Mouse (Mus musculus) heart, embryonic 13.5 days (tissue): ENCODE results near the gene Arhgef12. TPM values are rescaled to one million over a fixed set of nuclear protein-coding genes. Genes with fewer than 3 reads are reported as not detected.
A peak's percentile ranks its signal among the peaks of the same experiment; 100 is the strongest.
"Not testable (repeated sequence)": the region's sequence is repeated elsewhere in the genome, so short reads cannot be mapped to it uniquely, and the experiment has no call there.

Source experiments
- ATAC-seq: fragments of 200-750 bp; cut with Nextera tagmentation; 2 replicates; pipeline ENCODE4 v1.8.0; 2017; ENCODE audit warnings: moderate TSS enrichment; ENCODE audit not compliant: insufficient number of reproducible peaks, low FRiP score, low TSS enrichment; ENCODE audit errors: extremely low read depth
- H3K27ac ChIP-seq: fragments of 300-500 bp; sonication (generic); replicated peaks from 2 replicates; pipeline ENCODE4 v1.5.1; 2015; ENCODE audit warnings: moderate library complexity, mild to moderate bottlenecking, inconsistent platforms
- H3K27me3 ChIP-seq: fragments of 300-500 bp; sonication (generic); replicated peaks from 2 replicates; pipeline ENCODE4 v1.6.1; 2015; ENCODE audit warnings: mild to moderate bottlenecking, inconsistent platforms
- H3K36me3 ChIP-seq: fragments of 300-500 bp; sonication (generic); 2 replicates; pipeline ENCODE4 v1.6.1; 2015; ENCODE audit warnings: mild to moderate bottlenecking, inconsistent platforms
- H3K4me1 ChIP-seq: fragments of 300-500 bp; sonication (generic); 2 replicates; pipeline ENCODE4 v1.6.1; 2015; ENCODE audit warnings: inconsistent platforms
- H3K4me2 ChIP-seq: fragments of 300-500 bp; sonication (generic); 2 replicates; pipeline ENCODE4 v1.6.1; 2015; ENCODE audit warnings: inconsistent platforms, mild to moderate bottlenecking, moderate library complexity
- H3K4me3 ChIP-seq: fragments of 300-500 bp; sonication (generic); 2 replicates; pipeline ENCODE4 v1.5.1; 2015; ENCODE audit warnings: moderate library complexity, mild to moderate bottlenecking, inconsistent platforms
- H3K9ac ChIP-seq: fragments of 300-500 bp; sonication (generic); 2 replicates; pipeline ENCODE4 v1.6.1; 2015; ENCODE audit warnings: inconsistent platforms, mild to moderate bottlenecking, moderate library complexity
- H3K9me3 ChIP-seq: fragments of 300-500 bp; sonication (generic); 2 replicates; pipeline ENCODE4 v1.6.1; 2016; ENCODE audit warnings: inconsistent platforms
- WGBS: fragments of 180-500 bp; shearing (Covaris S2); methylation state at CpG from one replicate; pipeline ENCODE4 v1.1.7; 2015; ENCODE audit warnings: mixed read lengths; 5-methylcytosine and 5-hydroxymethylcytosine counted together
- polyA plus RNA-seq: library from polyadenylated mRNA; unstranded; fragments of >200 nt; fragmentation: Nextera tagmentation; extraction: Ambion mirVana; gene quantifications from 2 replicates; pipeline ENCODE4 v1.2.1, GENCODE M21; 2015

Arhgef12 gene
- polyA plus RNA-seq, 1 experiment from 2014 or later = 9.7 TPM

DNA sequence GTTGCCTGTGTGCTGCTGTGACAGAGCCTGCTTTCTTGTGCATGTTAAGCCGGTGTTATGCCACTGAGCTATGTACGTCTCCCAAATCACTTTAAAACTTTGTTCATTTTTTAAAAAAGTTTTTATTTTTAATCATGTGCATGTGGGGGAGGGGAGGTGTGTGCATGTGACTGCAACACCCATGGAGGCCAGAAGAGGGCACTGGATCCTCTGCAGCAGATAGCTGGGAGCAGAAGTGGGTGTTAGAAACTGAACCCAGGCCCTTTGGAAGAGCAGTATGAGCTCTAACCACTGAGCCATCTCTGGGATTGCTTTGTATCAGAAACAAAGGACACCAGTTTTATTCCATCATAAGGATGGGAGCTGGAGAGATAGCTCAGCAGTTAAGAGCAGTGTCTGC, 23.6 kb upstream of the Arhgef12 start:
- no peak overlapping the region for H3K4me3 ChIP-seq
- no peaks in the 10 kb centered on the region for H3K9me3 ChIP-seq
- H3K27me3 ChIP-seq = 0 out of 2 replicates have a peak, but pooled peaks cover 6% of the 10 kb centered on the region
- H3K4me1 ChIP-seq = peaks cover 10% of the 10 kb centered on the region
- no peaks in the 10 kb centered on the region for H3K36me3 ChIP-seq
- ATAC-seq = no peak
- no peak overlapping the region for H3K4me2 ChIP-seq
- 88% methylated on average over 2 of the region's 2 CpGs for WGBS
- no peak overlapping the region for H3K9ac ChIP-seq
- no peak overlapping the region for H3K27ac ChIP-seq

DNA sequence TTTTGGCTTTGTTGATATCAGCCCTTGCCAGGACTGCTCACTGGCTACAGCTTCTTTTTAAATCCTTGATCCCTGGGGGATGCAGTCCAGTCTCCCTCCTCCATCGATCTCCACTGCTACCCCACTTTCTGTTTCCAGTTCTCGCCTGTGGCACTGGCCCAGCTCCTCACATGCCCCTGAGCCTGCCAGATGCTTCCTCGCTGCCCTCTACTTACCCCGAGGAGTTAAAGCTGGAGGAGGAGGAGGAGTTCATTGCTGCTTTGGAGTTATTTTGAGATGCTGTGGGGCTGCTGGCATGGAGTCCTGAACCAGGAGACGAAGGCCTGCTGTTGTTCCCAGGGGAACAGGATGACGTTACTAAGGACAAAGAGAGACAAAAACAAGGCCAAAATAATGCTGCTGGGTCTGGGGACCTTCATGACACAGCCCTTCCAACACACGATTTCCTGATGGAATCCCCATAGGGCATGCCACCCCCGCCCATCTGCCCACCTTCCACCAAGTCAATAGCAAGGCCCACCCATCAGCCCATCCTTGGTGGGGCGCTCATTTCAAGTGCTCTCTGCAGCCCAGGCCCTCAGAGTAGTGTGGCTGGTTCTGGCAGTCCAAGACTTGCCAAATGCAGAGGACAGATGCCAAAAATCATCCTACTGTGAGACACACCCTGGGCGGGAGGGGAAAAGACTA, 20.2 kb upstream of the Arhgef12 start:
- 47% methylated on average over 10 of the region's 10 CpGs for WGBS

GRCm38 (mm10) chr9:43122379-43122778, 15.3 kb upstream of the Arhgef12 start:
- Histone ChIP-seq H3K27me3 (0 out of 2 replicates have a peak, but pooled peaks cover 13% of the 10 kb centered on the region), H3K36me3 (no peaks in the 10 kb centered on the region), H3K9ac (no peak overlapping the region), H3K9me3 (no peaks in the 10 kb centered on the region), H3K4me2 (no peak overlapping the region), H3K4me3 (no peak overlapping the region), H3K4me1 (no peaks in the 10 kb centered on the region), H3K27ac (no peak overlapping the region)
- WGBS = 13% methylated on average over 1 of the region's 1 CpGs
- ATAC-seq = no peak

More for the DNA sequence above, 20.2 kb upstream of the Arhgef12 start:
- ATAC-seq = no peak
- Histone ChIP-seq H3K36me3 (no peaks in the 10 kb centered on the region), H3K27me3 (0 out of 2 replicates have a peak, but pooled peaks cover 9% of the 10 kb centered on the region), H3K27ac (no peak overlapping the region), H3K9ac (no peak overlapping the region), H3K9me3 (no peaks in the 10 kb centered on the region), H3K4me3 (no peak overlapping the region), H3K4me1 (peaks cover 10% of the 10 kb centered on the region), H3K4me2 (no peak overlapping the region)

- H3K9me3 ChIP-seq, H3K4me2 ChIP-seq, H3K4me1 ChIP-seq, H3K27ac ChIP-seq, H3K9ac ChIP-seq, H3K4me3 ChIP-seq, ATAC-seq, H3K36me3 ChIP-seq: not testable (repeated sequence)
- WGBS = 88% methylated on average over 2 of the region's 2 CpGs
- 0 out of 2 replicates have a peak, but pooled peaks cover 14% of the 10 kb centered on the region for H3K27me3 ChIP-seq
Observed at GRCm38 (mm10) chr9:43121948-43122347, 14.9 kb upstream of the Arhgef12 start.

DNA sequence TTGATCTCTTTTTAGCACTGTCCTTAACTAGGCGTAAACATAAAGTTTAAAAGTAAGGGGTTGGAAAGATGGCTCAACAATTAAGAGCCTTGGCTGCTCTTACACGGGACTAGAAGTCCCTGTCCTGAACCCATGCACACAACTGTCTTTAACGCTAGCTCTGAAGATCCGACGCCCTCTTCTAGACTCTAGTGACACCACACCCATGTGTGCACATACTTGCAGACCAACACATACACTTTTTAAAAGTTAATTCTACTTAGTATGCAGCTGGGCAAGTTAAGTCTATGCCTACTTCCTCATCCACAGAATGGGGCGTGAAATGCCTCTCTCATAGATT, 9.9 kb upstream of the Arhgef12 start:
- H3K27ac ChIP-seq = no peak overlapping the region
- peak overlapping the region; percentile 81 for H3K4me3 ChIP-seq
- 79% methylated on average over 6 of the region's 6 CpGs for WGBS
- H3K9me3 ChIP-seq = no peaks in the 10 kb centered on the region
- H3K27me3 ChIP-seq = 0 out of 2 replicates have a peak, but pooled peaks cover 7% of the 10 kb centered on the region
- no peak overlapping the region for H3K9ac ChIP-seq
- H3K4me1 ChIP-seq = peaks cover 20% of the 10 kb centered on the region
- H3K4me2 ChIP-seq = peak overlapping the region; percentile 77
- no peak for ATAC-seq
- H3K36me3 ChIP-seq = peaks cover 12% of the 10 kb centered on the region

DNA sequence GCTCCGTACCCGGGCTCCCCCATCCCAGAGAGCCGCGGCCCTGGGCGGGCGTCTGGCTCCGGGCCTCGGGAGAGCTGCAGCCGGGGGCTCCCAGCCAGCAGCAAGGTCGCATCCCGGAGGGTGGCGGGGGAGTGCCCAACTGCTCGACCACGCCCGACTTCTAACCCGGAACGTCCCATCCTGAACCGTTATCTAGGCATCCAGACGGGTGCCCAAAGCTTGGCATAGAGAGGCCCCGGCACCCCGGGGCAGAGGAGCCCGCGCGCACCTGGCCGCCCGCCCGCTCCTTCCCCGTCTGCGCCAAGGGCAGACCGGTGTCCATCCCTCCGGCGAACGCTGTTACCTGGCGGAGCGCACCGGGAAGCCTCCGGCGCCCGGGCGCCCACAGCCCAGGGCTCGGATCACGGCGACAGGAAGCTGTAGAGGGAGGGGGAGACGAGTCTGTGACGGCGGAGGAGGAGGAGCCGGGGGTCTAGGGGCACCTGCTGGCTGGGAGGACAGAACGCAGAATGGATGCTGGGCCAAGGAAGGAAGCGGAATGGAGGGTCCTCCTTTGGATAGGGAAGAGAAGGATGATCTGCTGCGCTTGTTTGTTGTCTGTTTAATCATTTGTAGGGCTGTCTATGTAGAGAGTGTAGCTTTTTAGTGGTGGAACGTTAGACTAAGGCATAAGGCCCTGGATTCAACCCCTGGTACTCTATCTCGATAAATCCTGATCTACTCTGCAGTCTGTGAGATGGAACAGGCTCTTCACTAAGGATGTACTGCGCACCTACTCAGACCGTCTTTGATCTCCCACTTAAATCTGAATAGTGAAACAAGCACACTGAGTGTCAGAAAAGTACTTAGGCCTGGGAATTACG, 9.3 kb upstream of the Arhgef12 start, which contains the start of gene Tmem136:
Tmem136 (minus strand) TSS at position 437 of the 863 bp plus-strand sequence.
- Histone ChIP-seq H3K9ac (peak within 1 kb of the TSS; percentile 90), H3K27ac (peak within 1 kb of the TSS; percentile 65), H3K4me2 (peak within 1 kb of the TSS; percentile 77), H3K4me3 (peak within 1 kb of the TSS; percentile 81), H3K4me1 (peaks cover 20% of the 10 kb centered on the region), H3K9me3 (no peaks in the 10 kb centered on the region), H3K27me3 (0 out of 2 replicates have a peak, but pooled peaks cover 6% of the 10 kb centered on the region), H3K36me3 (peaks cover 18% of the 10 kb centered on the region)
- 4% methylated on average over 55 of the region's 55 CpGs for WGBS
- peak; percentile 70 for ATAC-seq

DNA sequence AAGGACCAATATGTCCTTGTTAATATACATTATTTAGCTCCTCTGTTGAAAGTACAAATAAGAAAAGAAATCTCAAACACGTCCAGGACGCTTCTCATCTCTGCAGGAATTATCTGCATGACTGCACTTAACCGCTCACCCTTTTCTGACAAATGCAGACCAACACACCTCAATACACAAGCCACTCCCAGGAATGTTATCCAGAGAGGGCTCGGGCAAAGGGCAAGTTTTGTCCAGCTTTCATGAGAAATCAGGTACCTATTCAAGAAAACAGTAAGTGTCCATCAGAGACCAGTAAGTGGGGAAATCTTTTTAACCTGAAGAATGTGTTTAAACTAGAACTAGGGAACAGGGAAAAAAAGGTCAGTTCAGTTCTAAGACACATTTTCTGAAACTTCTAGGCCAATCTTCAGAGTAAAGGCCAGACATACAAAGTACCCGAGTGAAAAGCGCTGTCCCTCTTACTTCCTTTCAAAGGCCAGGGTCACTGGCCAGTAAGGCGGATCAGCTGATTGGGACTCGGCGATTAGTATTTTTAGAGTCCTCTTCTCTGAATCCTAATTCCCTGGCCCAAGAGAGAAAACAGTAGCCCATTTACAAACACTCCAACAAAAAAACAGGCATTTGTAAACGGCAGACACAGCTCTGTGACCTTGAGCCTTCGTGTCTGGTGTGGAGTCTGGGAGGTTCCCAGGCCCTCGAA, 8.5 kb upstream of the Arhgef12 start:
- Histone ChIP-seq H3K27me3 (0 out of 2 replicates have a peak, but pooled peaks cover 3% of the 10 kb centered on the region), H3K9me3 (no peaks in the 10 kb centered on the region), H3K4me1 (peaks cover 20% of the 10 kb centered on the region), H3K9ac (peak overlapping the region; percentile 90), H3K4me3 (peak overlapping the region; percentile 81), H3K4me2 (peak overlapping the region; percentile 77), H3K27ac (peak overlapping the region; percentile 65), H3K36me3 (peaks cover 26% of the 10 kb centered on the region)
- WGBS = 22% methylated on average over 12 of the region's 12 CpGs
- ATAC-seq = no peak

GRCm38 (mm10) chr9:43114833-43115232, 7.8 kb upstream of the Arhgef12 start:
- H3K27me3 ChIP-seq = 0 out of 2 replicates have a peak, but pooled peaks cover 3% of the 10 kb centered on the region
- ATAC-seq = no peak

DNA sequence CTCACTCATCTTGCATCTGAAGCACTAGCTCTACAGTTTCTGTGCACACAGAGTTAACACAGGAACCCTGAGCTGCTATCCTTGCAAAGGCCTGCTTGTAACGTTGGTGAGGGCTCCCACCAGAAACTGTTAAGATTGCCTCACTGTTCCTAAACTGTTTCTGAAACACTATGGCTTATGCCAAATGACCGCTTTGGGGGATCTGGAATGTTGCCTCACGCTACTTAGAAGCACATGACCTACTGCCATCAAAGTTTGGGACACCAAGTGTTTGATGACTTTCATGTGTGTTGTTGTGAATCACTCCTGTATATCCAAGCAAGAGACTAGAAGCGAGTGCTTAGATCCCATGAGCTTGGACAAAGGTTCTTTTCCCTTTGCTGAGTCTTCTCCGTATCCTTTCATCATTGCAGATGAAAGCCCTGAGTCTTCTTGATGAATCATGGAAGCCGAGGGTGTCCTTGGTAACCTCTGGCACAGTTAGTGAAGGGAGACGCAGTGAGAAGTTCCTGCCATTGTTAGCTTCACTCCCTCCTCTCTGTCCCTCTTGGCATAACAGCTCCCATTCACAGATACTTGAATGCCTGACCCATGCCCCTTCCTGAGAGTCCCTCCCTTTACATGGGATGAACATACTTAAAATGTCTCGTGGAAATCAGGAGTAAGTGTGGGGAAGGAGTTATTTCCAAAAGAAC, 3.4 kb upstream of the Arhgef12 start:
- H3K27me3 ChIP-seq = no peaks in the 10 kb centered on the region
- H3K9ac ChIP-seq = no peak overlapping the region
- WGBS = 80% methylated on average over 8 of the region's 8 CpGs
- no peak for ATAC-seq
- H3K4me3 ChIP-seq = no peak overlapping the region
- no peak overlapping the region for H3K27ac ChIP-seq
- H3K36me3 ChIP-seq = peaks cover 42% of the 10 kb centered on the region
- H3K4me1 ChIP-seq = peaks cover 26% of the 10 kb centered on the region
- H3K4me2 ChIP-seq = no peak overlapping the region
- no peaks in the 10 kb centered on the region for H3K9me3 ChIP-seq

More at GRCm38 (mm10) chr9:43114833-43115232, 7.8 kb upstream of the Arhgef12 start:
- Histone ChIP-seq H3K36me3 (peaks cover 32% of the 10 kb centered on the region), H3K4me2 (peak overlapping the region; percentile 77), H3K9ac (no peak overlapping the region), H3K4me1 (peaks cover 20% of the 10 kb centered on the region), H3K9me3 (no peaks in the 10 kb centered on the region), H3K4me3 (peak overlapping the region; percentile 81; the same call in 1 of the 2 replicates), H3K27ac (no peak overlapping the region)
- 85% methylated on average over 4 of the region's 4 CpGs for WGBS

DNA sequence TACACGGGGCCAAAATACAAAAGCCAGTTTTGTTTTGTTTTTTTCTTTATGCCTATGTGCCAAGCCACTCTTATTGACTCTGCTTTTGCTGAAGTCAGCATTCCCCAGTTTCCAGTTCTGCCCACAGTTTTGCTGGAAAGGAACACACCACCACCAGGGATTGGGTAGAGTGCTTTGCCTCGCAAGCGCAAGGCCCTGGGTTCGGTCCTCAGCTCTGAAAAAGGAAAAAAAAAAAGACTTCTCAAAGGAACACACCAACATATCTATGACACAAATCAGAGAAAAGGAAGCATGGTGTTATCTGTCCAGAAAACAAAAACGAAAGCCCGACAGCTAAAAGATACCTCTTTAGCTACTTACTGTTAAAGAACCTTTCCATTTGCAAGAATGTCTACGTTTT, 2.1 kb upstream of the Arhgef12 start:
- Histone ChIP-seq H3K27ac (no peak overlapping the region), H3K36me3 (peaks cover 42% of the 10 kb centered on the region), H3K9ac (no peak overlapping the region), H3K4me2 (no peak overlapping the region), H3K4me3 (no peak overlapping the region), H3K4me1 (peaks cover 19% of the 10 kb centered on the region), H3K27me3 (no peaks in the 10 kb centered on the region), H3K9me3 (no peaks in the 10 kb centered on the region)
- ATAC-seq = no peak
- WGBS = 87% methylated on average over 7 of the region's 7 CpGs
